Mouse (Mus musculus) liver, embryonic 14.5 days (tissue): ENCODE data around the gene Dusp28.
A peak's percentile ranks its signal among the peaks of the same experiment; 100 is the strongest.
"Not testable (repeated sequence)": the region's sequence is repeated elsewhere in the genome, so short reads cannot be mapped to it uniquely, and the experiment has no call there.

Experiments used
- CTCF ChIP-seq: IDR thresholded peaks from 2 replicates; pipeline ENCODE4 v1.5.1; 2016; ENCODE audit warnings: antibody characterized with exemption, low read depth, control low read depth
- EP300 ChIP-seq: IDR thresholded peaks from 2 replicates; pipeline ENCODE4 v1.6.1; 2016; ENCODE audit warnings: antibody characterized with exemption, low read depth

GRCm38 (mm10) chr1:92956571-92957335, 50.0 kb downstream of the Dusp28 start:
- peak; percentile 76 for TF ChIP-seq CTCF
- not testable (repeated sequence) for TF ChIP-seq EP300
